Mouse (Mus musculus) heart, embryonic 16.5 days (tissue): ENCODE measurements around the gene Arhgap28. TPM values are rescaled to one million over a fixed set of nuclear protein-coding genes. Genes with fewer than 3 reads are reported as not detected.

Experiments used
- ATAC-seq: fragments of 200-750 bp; cut with Nextera tagmentation; replicated peaks from 2 replicates; pipeline ENCODE4 v1.8.0; 2017; ENCODE audit warnings: moderate number of reproducible peaks; ENCODE audit not compliant: insufficient read depth, low FRiP score; ENCODE audit errors: extremely low read depth
- H3K27ac ChIP-seq: fragments of 300-500 bp; sonication (generic); 2 replicates; pipeline ENCODE4 v1.5.1; 2014; ENCODE audit warnings: mild to moderate bottlenecking, low read length, control low read depth, moderate library complexity
- H3K27me3 ChIP-seq: fragments of 300-500 bp; sonication (generic); 2 replicates; pipeline ENCODE4 v1.6.1; 2014; ENCODE audit warnings: low read length, mixed read lengths; ENCODE audit not compliant: control insufficient read depth, insufficient read depth
- H3K36me3 ChIP-seq: fragments of 300-500 bp; sonication (generic); 2 replicates; pipeline ENCODE4 v1.6.1; 2014; ENCODE audit not compliant: control insufficient read depth, insufficient read depth
- H3K4me1 ChIP-seq: fragments of 300-500 bp; sonication (generic); 2 replicates; pipeline ENCODE4 v1.6.1; 2014; ENCODE audit warnings: low read length, mixed read lengths; ENCODE audit not compliant: control insufficient read depth, insufficient read depth
- H3K4me2 ChIP-seq: fragments of 300-500 bp; sonication (generic); 2 replicates; pipeline ENCODE4 v1.6.1; 2014; ENCODE audit warnings: low read depth, mild to moderate bottlenecking, control low read depth, low read length
- H3K4me3 ChIP-seq: fragments of 300-500 bp; sonication (generic); 2 replicates; pipeline ENCODE4 v1.5.1; 2014; ENCODE audit warnings: mild to moderate bottlenecking, control low read depth, low read length
- H3K9ac ChIP-seq: fragments of 300-500 bp; sonication (generic); 2 replicates; pipeline ENCODE4 v1.6.1; 2014; ENCODE audit warnings: low read length, control low read depth
- H3K9me3 ChIP-seq: fragments of 300-500 bp; sonication (generic); replicated peaks from 2 replicates; pipeline ENCODE4 v1.6.1; 2016; ENCODE audit warnings: low read length; ENCODE audit not compliant: control insufficient read depth
- WGBS: fragments of 180-500 bp; shearing (Covaris S2); extraction: QIAGEN DNeasy Blood & Tissue Kit; methylation state at CpG from one replicate; pipeline ENCODE4 v1.1.7; 2014; 5-methylcytosine and 5-hydroxymethylcytosine counted together
- polyA plus RNA-seq: library from polyadenylated mRNA; unstranded; fragments of >200 nt; fragmentation: Nextera tagmentation; extraction: Ambion mirVana; gene quantifications from 2 replicates; pipeline ENCODE4 v1.2.1, GENCODE M21; 2015

The Arhgap28 gene
- polyA plus RNA-seq, 1 experiment from 2014 or later: 10.5 TPM

DNA sequence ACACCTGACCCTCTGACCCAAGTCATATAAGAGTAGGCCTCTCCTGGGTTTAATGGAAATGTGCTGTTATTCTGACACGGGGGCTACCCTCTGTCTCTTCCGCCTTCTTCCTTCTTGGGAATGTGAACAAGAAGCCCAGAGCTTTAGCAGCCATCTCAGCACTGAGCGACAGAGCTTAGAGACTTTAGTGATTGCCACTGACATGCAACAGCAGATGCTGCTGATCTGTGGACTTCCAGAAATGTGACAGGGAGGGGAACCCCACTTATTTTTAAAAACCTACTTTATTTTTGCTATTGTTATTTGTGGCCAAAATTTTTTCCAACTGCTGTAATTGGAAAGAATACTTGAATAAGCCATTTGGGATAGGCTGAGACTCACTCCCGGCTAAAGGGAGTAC lies 95.4 kb downstream of the Arhgap28 start:
- H3K9me3 ChIP-seq: no peaks in the 10 kb centered on the region
- H3K27ac ChIP-seq: no peak overlapping the region
- H3K4me2 ChIP-seq: no peak overlapping the region
- 70% methylated on average over 4 of the region's 4 CpGs for WGBS
- ATAC-seq: no peak
- H3K27me3 ChIP-seq: no peaks in the 10 kb centered on the region
- no peaks in the 10 kb centered on the region for H3K4me1 ChIP-seq
- H3K4me3 ChIP-seq: no peak overlapping the region
- H3K9ac ChIP-seq: no peak overlapping the region
- H3K36me3 ChIP-seq: no peaks in the 10 kb centered on the region

DNA sequence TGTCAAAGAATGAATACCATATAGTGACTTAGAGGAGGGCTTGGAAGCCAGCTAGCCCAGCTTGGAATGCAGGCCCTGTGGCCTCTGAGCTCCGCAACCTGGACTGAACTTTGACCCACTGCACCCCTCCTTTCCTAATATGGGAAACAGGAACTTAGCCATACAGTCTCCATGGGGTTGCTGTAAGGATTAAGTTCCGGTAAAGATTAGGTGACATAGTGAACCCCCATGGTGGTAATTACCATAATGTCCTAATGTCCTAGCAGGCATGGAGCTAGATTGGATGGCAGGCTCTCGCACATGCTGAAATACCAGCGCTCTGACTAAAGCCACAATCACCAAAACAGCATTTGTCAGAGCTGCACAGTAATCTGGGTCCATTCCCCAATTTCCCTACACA lies 95.8 kb downstream of the Arhgap28 start:
- H3K36me3 ChIP-seq: no peaks in the 10 kb centered on the region
- no peaks in the 10 kb centered on the region for H3K4me1 ChIP-seq
- 71% methylated on average over 4 of the region's 4 CpGs for WGBS
- H3K9me3 ChIP-seq: no peaks in the 10 kb centered on the region
- no peak overlapping the region for H3K27ac ChIP-seq
- no peak overlapping the region for H3K9ac ChIP-seq
- no peak for ATAC-seq
- no peak overlapping the region for H3K4me3 ChIP-seq
- H3K27me3 ChIP-seq: no peaks in the 10 kb centered on the region
- H3K4me2 ChIP-seq: no peak overlapping the region

DNA sequence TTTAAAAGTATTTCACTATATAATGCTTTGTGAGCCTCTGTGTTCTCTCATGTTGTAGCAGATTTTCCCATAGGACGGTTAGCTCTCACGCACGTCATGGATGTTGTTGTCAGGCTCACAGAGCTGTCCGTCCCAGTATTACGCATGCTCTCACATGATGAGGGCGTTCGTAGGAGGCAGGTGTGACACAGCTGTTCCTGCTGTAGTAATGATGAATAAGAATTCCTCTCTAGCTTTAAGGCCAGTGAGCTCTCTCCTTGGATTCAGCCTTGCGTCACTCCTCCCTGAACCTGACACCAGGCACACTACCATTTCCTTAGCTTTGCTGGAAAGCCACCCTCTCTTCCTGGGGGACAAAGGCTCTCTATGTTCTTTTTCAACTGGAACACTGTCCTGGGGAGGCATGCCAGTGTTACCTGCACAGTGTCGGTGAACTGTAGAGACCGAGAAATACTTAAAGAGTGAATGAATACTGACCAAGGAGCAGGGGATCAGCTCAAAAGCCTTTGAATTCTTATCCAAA lies 96.3 kb downstream of the Arhgap28 start:
- Histone ChIP-seq H3K27me3 (no peaks in the 10 kb centered on the region), H3K9me3 (no peaks in the 10 kb centered on the region), H3K4me1 (no peaks in the 10 kb centered on the region), H3K4me2 (no peak overlapping the region), H3K9ac (no peak overlapping the region), H3K4me3 (no peak overlapping the region), H3K36me3 (no peaks in the 10 kb centered on the region), H3K27ac (no peak overlapping the region)
- ATAC-seq: no peak
- 75% methylated on average over 10 of the region's 10 CpGs for WGBS

DNA sequence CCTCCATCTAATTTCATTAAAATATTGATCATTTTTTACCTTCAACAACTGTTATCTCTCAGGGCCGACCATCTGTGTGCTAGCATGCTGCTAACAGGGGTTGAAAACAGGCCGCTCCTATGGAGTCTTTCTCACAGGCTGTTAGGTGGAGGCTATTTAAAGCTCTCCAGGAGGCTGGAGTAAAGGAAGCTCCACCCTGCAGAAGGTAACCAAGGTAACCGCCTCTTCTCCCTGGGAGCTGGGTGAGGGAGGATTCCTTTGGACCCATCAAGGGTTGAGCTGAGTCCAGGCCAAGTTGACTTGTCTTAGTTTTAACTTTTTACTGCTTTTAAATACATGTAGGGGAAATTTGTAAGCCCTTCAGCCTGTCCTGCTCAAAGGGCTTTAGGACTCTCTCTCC lies 97.7 kb downstream of the Arhgap28 start:
- no peak for ATAC-seq
- H3K4me2 ChIP-seq: no peak overlapping the region
- no peak overlapping the region for H3K9ac ChIP-seq
- no peak overlapping the region for H3K27ac ChIP-seq
- no peaks in the 10 kb centered on the region for H3K27me3 ChIP-seq
- no peaks in the 10 kb centered on the region for H3K36me3 ChIP-seq
- H3K4me3 ChIP-seq: no peak overlapping the region
- no peaks in the 10 kb centered on the region for H3K9me3 ChIP-seq
- no peaks in the 10 kb centered on the region for H3K4me1 ChIP-seq
- WGBS: 45% methylated on average over 3 of the region's 3 CpGs

DNA sequence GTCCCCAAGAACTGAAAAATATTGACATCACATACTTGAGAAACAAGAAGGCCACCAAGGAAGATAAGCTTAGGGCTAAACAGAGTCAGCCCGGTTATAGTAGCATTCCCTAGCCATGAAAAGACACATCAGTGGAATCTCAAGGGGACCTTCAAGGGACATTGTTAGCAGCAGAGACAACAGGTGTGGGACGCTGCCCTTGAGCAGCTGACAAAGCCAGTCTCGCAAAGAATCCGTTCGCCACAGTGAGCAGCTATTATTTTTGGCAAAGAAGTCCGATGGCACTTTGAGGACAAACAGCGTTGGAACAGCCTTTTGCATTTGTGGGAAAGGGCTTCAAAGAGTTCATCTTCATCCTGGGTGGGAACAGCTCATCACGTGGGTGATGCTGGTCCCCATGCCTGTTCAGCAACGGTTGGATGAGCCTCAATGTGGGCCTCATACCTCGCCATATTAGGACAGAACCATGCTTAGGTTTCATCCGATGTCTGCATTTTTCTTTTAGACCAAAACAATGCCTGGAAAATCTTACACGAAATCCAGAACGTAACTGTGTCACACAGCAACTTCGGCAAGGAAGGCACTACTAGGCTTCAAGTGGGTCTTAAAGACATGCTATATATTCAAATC lies 99.5 kb downstream of the Arhgap28 start:
- no peaks in the 10 kb centered on the region for H3K27me3 ChIP-seq
- no peaks in the 10 kb centered on the region for H3K9me3 ChIP-seq
- H3K4me3 ChIP-seq: no peak overlapping the region
- H3K4me2 ChIP-seq: no peak overlapping the region
- H3K36me3 ChIP-seq: no peaks in the 10 kb centered on the region
- H3K9ac ChIP-seq: no peak overlapping the region
- no peaks in the 10 kb centered on the region for H3K4me1 ChIP-seq
- no peak for ATAC-seq
- WGBS: 77% methylated on average over 14 of the region's 14 CpGs
- H3K27ac ChIP-seq: no peak overlapping the region

DNA sequence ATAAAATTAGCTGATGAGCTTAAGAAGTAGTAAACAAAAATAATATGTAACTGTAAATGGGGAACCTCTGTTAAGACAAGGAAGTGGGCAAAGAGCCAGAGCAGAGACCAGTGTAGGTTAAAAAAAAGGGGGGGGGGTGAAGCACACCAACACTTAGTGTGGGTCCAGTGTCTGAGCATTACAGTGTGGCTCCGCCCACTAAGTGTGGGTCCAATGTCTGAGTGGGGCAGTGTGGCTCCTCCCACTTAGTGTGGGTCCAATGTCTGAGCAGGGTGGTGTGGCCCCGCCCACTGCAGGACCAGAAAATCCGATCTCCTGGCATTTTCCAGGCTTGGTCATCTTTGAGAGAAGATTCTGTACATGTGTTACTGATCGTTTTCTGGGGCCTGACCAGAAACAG lies 101.1 kb downstream of the Arhgap28 start:
- Histone ChIP-seq H3K9me3 (no peaks in the 10 kb centered on the region), H3K27ac (no peak overlapping the region), H3K4me3 (no peak overlapping the region), H3K9ac (no peak overlapping the region), H3K4me1 (no peaks in the 10 kb centered on the region), H3K36me3 (no peaks in the 10 kb centered on the region), H3K4me2 (no peak overlapping the region), H3K27me3 (no peaks in the 10 kb centered on the region)
- 79% methylated on average over 4 of the region's 4 CpGs for WGBS
- no peak for ATAC-seq

DNA sequence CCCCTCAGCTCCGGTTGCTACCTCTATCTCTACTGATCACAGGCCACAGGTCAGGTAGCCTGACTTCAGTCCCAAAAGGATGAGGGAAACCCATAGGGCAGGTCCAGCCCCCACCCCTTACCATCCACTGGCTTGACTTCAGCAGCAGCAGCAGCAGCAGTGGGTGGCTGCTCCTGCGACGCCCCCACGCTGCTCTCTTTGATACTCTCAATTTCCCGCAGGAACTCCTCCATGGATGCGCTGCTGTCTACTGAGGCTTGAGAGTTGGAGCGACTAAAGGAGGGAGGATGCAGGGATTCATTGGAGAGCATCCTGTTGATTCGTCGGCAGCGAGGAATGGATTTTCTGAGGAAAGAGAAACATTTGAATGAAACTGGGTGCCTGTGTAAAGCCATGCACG lies 102.8 kb downstream of the Arhgap28 start:
- no peak for ATAC-seq
- 80% methylated on average over 11 of the region's 11 CpGs for WGBS
- H3K4me3 ChIP-seq: no peak overlapping the region
- H3K27me3 ChIP-seq: no peaks in the 10 kb centered on the region
- no peaks in the 10 kb centered on the region for H3K4me1 ChIP-seq
- H3K27ac ChIP-seq: no peak overlapping the region
- no peak overlapping the region for H3K4me2 ChIP-seq
- no peaks in the 10 kb centered on the region for H3K36me3 ChIP-seq
- H3K9ac ChIP-seq: no peak overlapping the region
- no peaks in the 10 kb centered on the region for H3K9me3 ChIP-seq

DNA sequence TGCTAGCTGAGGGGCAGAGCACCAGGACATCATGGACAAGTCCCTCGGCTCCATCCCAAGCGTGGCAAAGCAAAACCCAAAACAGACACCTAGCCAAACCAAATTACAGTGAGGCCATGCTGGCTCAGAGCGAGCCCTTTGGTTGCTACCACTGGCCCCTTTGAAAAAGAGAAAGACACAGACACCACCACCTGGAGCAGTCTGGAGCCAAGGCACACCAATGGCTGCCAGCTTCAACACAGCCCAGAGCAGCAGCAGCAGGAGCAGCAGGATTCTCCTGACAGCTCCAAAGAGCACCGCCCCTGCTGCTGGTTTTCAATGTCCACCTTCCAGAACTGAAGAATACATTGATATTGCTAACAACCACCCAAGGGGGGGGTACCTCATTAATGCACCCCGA lies 104.5 kb downstream of the Arhgap28 start:
- H3K9ac ChIP-seq: no peak overlapping the region
- no peak overlapping the region for H3K4me2 ChIP-seq
- WGBS: 86% methylated on average over 5 of the region's 5 CpGs
- H3K27me3 ChIP-seq: no peaks in the 10 kb centered on the region
- no peaks in the 10 kb centered on the region for H3K4me1 ChIP-seq
- no peaks in the 10 kb centered on the region for H3K9me3 ChIP-seq
- H3K4me3 ChIP-seq: no peak overlapping the region
- H3K27ac ChIP-seq: no peak overlapping the region
- no peak for ATAC-seq
- 0 out of 2 replicates have a peak, but pooled peaks cover 2% of the 10 kb centered on the region for H3K36me3 ChIP-seq

DNA sequence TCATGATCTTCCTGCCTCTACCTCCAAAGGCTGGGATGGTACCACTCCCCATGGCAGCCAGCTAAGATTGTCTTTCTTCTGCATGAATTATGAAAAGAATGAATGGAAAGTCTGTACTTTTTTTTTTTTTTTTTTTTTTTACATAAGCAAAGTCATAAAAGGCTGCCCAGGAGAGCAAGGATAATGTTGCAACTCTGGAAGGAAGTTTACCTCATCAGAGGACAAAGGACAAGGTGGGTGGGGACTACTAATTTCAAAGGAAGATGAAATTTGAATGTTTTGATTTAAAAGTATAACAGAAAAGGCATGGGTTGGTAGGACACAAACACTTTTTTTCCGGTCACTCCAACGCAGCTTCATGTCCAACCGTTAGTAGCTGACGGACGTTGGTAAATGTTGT lies 107.5 kb downstream of the Arhgap28 start:
- Histone ChIP-seq H3K9me3 (no peaks in the 10 kb centered on the region), H3K4me3 (no peak overlapping the region), H3K27me3 (no peaks in the 10 kb centered on the region), H3K9ac (no peak overlapping the region), H3K4me1 (no peaks in the 10 kb centered on the region), H3K36me3 (0 out of 2 replicates have a peak, but pooled peaks cover 2% of the 10 kb centered on the region), H3K27ac (no peak overlapping the region), H3K4me2 (no peak overlapping the region)
- ATAC-seq: no peak
- 87% methylated on average over 5 of the region's 5 CpGs for WGBS
